8 mouse cellular contexts compared by ENCODE assay signal in the genomic region with DNA sequence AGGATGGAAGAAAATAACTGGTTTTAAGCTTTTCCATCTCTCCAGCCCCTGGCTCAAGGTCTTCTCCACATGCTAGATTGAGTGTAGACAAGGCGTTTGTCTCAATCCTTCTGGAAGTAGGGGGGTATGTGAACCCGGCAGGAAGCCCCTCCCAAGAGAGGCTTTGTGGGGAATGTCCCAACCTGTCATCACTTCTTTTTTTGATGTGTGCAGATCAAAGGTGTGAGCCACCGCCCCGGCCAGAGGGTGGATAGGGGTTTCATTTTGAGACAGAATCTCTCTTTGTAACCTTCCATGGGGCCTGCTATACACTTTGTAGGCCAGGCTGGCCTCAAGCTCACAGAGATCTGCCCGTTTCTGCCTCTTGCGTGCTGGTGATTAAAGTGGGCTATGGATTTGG. TPM values are rescaled to one million over a fixed set of nuclear protein-coding genes. Genes with fewer than 3 reads are reported as not detected.
A peak's percentile ranks its signal among the peaks of the same experiment; 100 is the strongest.
DNase-seq lines count a peak whose midpoint lies in the region; ATAC-seq lines count a peak whose summit lies in the region.
"Had no signal": no experiment of that assay in that cellular context is flagged by ENCODE, and none has a peak within 500 bp of the region (broad histone marks: within the 10 kb centered on the region; RNA-seq: fewer than 3 reads in every experiment).

No protein-coding gene starts in this region.

- H3K27me3 ChIP-seq in liver, embryonic 11.5 days (replicated peaks; ENCODE audit: control insufficient read depth, insufficient read depth, low read length), result no peaks in the 10 kb centered on the region
- H3K27me3 ChIP-seq in embryonic facial prominence, embryonic 10.5 days (replicated peaks; ENCODE audit: low read depth, poor library complexity, severe bottlenecking), result no peaks in the 10 kb centered on the region
- H3K27me3 ChIP-seq in neural tube, embryonic 13.5 days, result no peaks in the 10 kb centered on the region

- H3K36me3 ChIP-seq in liver, embryonic 11.5 days (ENCODE audit: control insufficient read depth, insufficient read depth, low read length), result no peaks in the 10 kb centered on the region
- H3K36me3 ChIP-seq in embryonic facial prominence, embryonic 10.5 days (replicated peaks), result peaks cover 21% of the 10 kb centered on the region
- no peaks in the 10 kb centered on the region for H3K36me3 ChIP-seq in neural tube, embryonic 13.5 days

- peak overlapping the region; percentile 99; the same call in 1 of the 2 replicates for H3K27ac ChIP-seq in liver, embryonic 11.5 days (ENCODE audit: low read depth, low read length)
- no peak overlapping the region for H3K27ac ChIP-seq in embryonic facial prominence, embryonic 10.5 days (replicated peaks)
- peak overlapping the region; percentile 80 for H3K27ac ChIP-seq in neural tube, embryonic 13.5 days (replicated peaks)

- no peak overlapping the region for H3K4me3 ChIP-seq in liver, embryonic 11.5 days (ENCODE audit: low read depth, low read length)
- 0 out of 2 replicates have a peak overlapping the region, but pooled peaks have one; percentile 96 for H3K4me3 ChIP-seq in embryonic facial prominence, embryonic 10.5 days
- H3K4me3 ChIP-seq in neural tube, embryonic 13.5 days, result no peak overlapping the region

- no peaks in the 10 kb centered on the region for H3K9me3 ChIP-seq in liver, embryonic 11.5 days (ENCODE audit: control insufficient read depth, low read length)
- peaks cover 2% of the 10 kb centered on the region; the same call in 1 of the 2 replicates for H3K9me3 ChIP-seq in embryonic facial prominence, embryonic 10.5 days
- H3K9me3 ChIP-seq in neural tube, embryonic 13.5 days, result no peaks in the 10 kb centered on the region

- no peak for DNase-seq in liver, embryonic 11.5 days (ENCODE audit: low spot score)
- no peak for DNase-seq in liver
- DNase-seq in embryonic facial prominence, embryonic 10.5 days (ENCODE audit: low spot score), result no peak
- peak; percentile 88 for DNase-seq in induced T-regulatory cell, adult 2 months (ENCODE audit: low read depth)
- DNase-seq in layer of hippocampus, adult 18-20 months (ENCODE audit: low spot score in 2 of 2), result no peak
- DNase-seq in ovary, postnatal 10 days (ENCODE audit: low spot score), result no peak
- DNase-seq: cerebellum, adult 8-10 months had no signal

- ATAC-seq in liver, embryonic 11.5 days (replicated peaks; ENCODE audit: low FRiP score), result no peak
- no peak for ATAC-seq in neural tube, embryonic 13.5 days (ENCODE audit: low read depth)

- peaks cover 72% of the 10 kb centered on the region for H3K4me1 ChIP-seq in liver, embryonic 11.5 days (replicated peaks; ENCODE audit: control insufficient read depth, insufficient read depth, low read length)
- H3K4me1 ChIP-seq in embryonic facial prominence, embryonic 10.5 days, result peaks cover 86% of the 10 kb centered on the region
- H3K4me1 ChIP-seq in neural tube, embryonic 13.5 days (replicated peaks), result peaks cover 87% of the 10 kb centered on the region

- 49% methylated on average over 6 of the region's 6 CpGs for WGBS in liver, embryonic 11.5 days
- 73% methylated on average over 6 of the region's 6 CpGs for WGBS in embryonic facial prominence, embryonic 10.5 days
- 73% methylated on average over 6 of the region's 6 CpGs for WGBS in neural tube, embryonic 13.5 days

- H3K9ac ChIP-seq in liver, embryonic 11.5 days (ENCODE audit: low read depth, low read length), result peak overlapping the region; percentile 2; the same call in 1 of the 2 replicates
- peak overlapping the region; percentile 31; the same call in 1 of the 2 replicates for H3K9ac ChIP-seq in neural tube, embryonic 13.5 days

- peak overlapping the region; percentile 98 for H3K4me2 ChIP-seq in liver, embryonic 11.5 days
- H3K4me2 ChIP-seq in neural tube, embryonic 13.5 days, result peak overlapping the region; percentile 100

RNA-seq across cellular contexts. Expression of a gene that starts 4.7 kb away (rescaled TPM):
- polyA plus RNA-seq in liver, embryonic 11.5 days (2014; fragmentation: Nextera tagmentation; extraction: Ambion mirVana), result 37.8 and 48.1 TPM in 2 replicates
- 60.0 and 69.9 TPM in 2 replicates for polyA plus RNA-seq in embryonic facial prominence, embryonic 10.5 days (2016; fragmentation: Nextera tagmentation; extraction: Ambion mirVana)
- polyA plus RNA-seq in neural tube, embryonic 13.5 days (2015; fragmentation: Nextera tagmentation; extraction: Ambion mirVana), result 61.6 and 69.8 TPM in 2 replicates
- total RNA-seq in layer of hippocampus, adult 18-20 months (2021), result 100 to 1,000 TPM; 293 to 298 TPM
